Mouse (Mus musculus) CH12.LX (cell line): ENCODE measurements around the gene Tma16. TPM values are rescaled to one million over a fixed set of nuclear protein-coding genes. Genes with fewer than 3 reads are reported as not detected.
A peak's percentile ranks its signal among the peaks of the same experiment; 100 is the strongest.

ENCODE experiments used
- DNase-seq: peaks from one replicate; pipeline ENCODE4 v3.0.0-alpha.2; 2013; ENCODE audit errors: extremely low read depth
- H3K27ac ChIP-seq: 2 replicates; pipeline ENCODE4 v1.5.1; 2012; ENCODE audit warnings: low read depth, mild to moderate bottlenecking, control low read depth, moderate library complexity; ENCODE audit not compliant: insufficient read depth
- H3K27me3 ChIP-seq: replicated peaks from 2 replicates; pipeline ENCODE3; 2012; ENCODE audit warnings: inconsistent platforms
- H3K36me3 ChIP-seq, 2 experiments: replicated peaks in 1 of 2; 2 replicates each; pipeline versions ENCODE3 to v1.6.1; 2012; ENCODE audit warnings: inconsistent platforms in 1 of 2, low read length in 1 of 2, mild to moderate bottlenecking in 1 of 2, mixed read lengths in 1 of 2, moderate library complexity in 1 of 2; ENCODE audit not compliant: control insufficient read depth in 1 of 2, insufficient read depth in 1 of 2
- H3K4me1 ChIP-seq, 2 experiments: 2 replicates each; pipeline ENCODE4 v1.6.1; 2012; ENCODE audit warnings: inconsistent platforms in 1 of 2, moderate library complexity in 1 of 2; ENCODE audit not compliant: insufficient read depth in 2 of 2, control insufficient read depth in 1 of 2
- H3K4me2 ChIP-seq: 2 replicates; pipeline ENCODE4 v1.6.1; 2012; ENCODE audit warnings: low read depth, mild to moderate bottlenecking, control low read depth; ENCODE audit not compliant: poor library complexity, insufficient read depth, severe bottlenecking
- H3K4me3 ChIP-seq, 3 experiments: fragments of 150-350 bp in 1 of 3; sonication (generic) in 1 of 3; replicated peaks in 1 of 3; 2 replicates each; pipeline versions ENCODE3 to v1.5.1; 2011 to 2012; ENCODE audit warnings: low read depth in 2 of 3, low read length in 2 of 3, mild to moderate bottlenecking in 2 of 3, moderate library complexity in 2 of 3, control low read depth in 1 of 3, improper control_type of control experiment in 1 of 3, inconsistent platforms in 1 of 3, mixed read lengths in 1 of 3; ENCODE audit not compliant: poor library complexity in 1 of 3
- H3K79me2 ChIP-seq: replicated peaks from 2 replicates; pipeline ENCODE4 v1.6.1; 2012; ENCODE audit warnings: mild to moderate bottlenecking, moderate library complexity; ENCODE audit not compliant: control insufficient read depth, poor library complexity, insufficient read depth, severe bottlenecking; ENCODE audit errors: extremely low read depth
- H3K9ac ChIP-seq: 2 replicates; pipeline ENCODE4 v1.6.1; 2012; ENCODE audit warnings: low read depth, mild to moderate bottlenecking, control low read depth, moderate library complexity; ENCODE audit not compliant: insufficient read depth
- H3K9me3 ChIP-seq: replicated peaks from 2 replicates; pipeline ENCODE3; 2012; ENCODE audit warnings: low read length, inconsistent platforms, mixed read lengths
- BHLHE40 ChIP-seq: IDR thresholded peaks from 2 replicates; pipeline ENCODE4 v1.6.1; 2011; ENCODE audit warnings: mild to moderate bottlenecking, low read depth, low read length, improper control_type of control experiment
- CHD2 ChIP-seq: IDR thresholded peaks from 2 replicates; pipeline ENCODE4 v1.6.1; 2011; ENCODE audit warnings: low read length, improper control_type of control experiment
- CTCF ChIP-seq, 2 experiments: IDR thresholded peaks in 1 of 2; conservative IDR thresholded peaks in 1 of 2; 2 replicates each; pipeline ENCODE4 v1.5.1; 2011 to 2012; ENCODE audit warnings: low read depth in 2 of 2, low read length in 2 of 2, improper control_type of control experiment in 1 of 2, inconsistent platforms in 1 of 2, mild to moderate bottlenecking in 1 of 2, moderate library complexity in 1 of 2
- E2F4 ChIP-seq: IDR thresholded peaks from 2 replicates; pipeline ENCODE4 v1.6.1; 2011; ENCODE audit warnings: low read depth, low read length, improper control_type of control experiment; ENCODE audit not compliant: insufficient replicate concordance
- EP300 ChIP-seq: IDR thresholded peaks from 2 replicates; pipeline ENCODE4 v1.6.1; 2011; ENCODE audit warnings: low read length, improper control_type of control experiment
- ETS1 ChIP-seq: conservative IDR thresholded peaks from 2 replicates; pipeline ENCODE4 v1.6.1; 2012; ENCODE audit warnings: low read depth, mild to moderate bottlenecking, inconsistent platforms, low read length, improper control_type of control experiment, moderate library complexity
- GABPA ChIP-seq: IDR thresholded peaks from 2 replicates; pipeline ENCODE4 v1.6.1; 2012; ENCODE audit warnings: low read depth, low read length, improper control_type of control experiment, inconsistent platforms; ENCODE audit not compliant: insufficient replicate concordance
- HCFC1 ChIP-seq: IDR thresholded peaks from 2 replicates; pipeline ENCODE4 v1.6.1; 2012; ENCODE audit warnings: low read depth, mild to moderate bottlenecking, inconsistent platforms, low read length, improper control_type of control experiment
- JUN ChIP-seq: IDR thresholded peaks from 2 replicates; pipeline ENCODE4 v1.6.1; 2011; ENCODE audit warnings: low read depth, mild to moderate bottlenecking, low read length, improper control_type of control experiment, moderate library complexity; ENCODE audit not compliant: insufficient read depth
- JUND ChIP-seq: conservative IDR thresholded peaks from 2 replicates; pipeline ENCODE4 v1.6.1; 2011; ENCODE audit warnings: low read depth, low read length, improper control_type of control experiment
- KAT2A ChIP-seq: IDR thresholded peaks from 2 replicates; pipeline ENCODE4 v1.6.1; 2012; ENCODE audit warnings: low read length, improper control_type of control experiment, inconsistent platforms; ENCODE audit not compliant: insufficient replicate concordance
- MAFK ChIP-seq: IDR thresholded peaks from 2 replicates; pipeline ENCODE4 v1.6.1; 2011; ENCODE audit warnings: low read length, improper control_type of control experiment; ENCODE audit not compliant: insufficient replicate concordance
- MAX ChIP-seq: IDR thresholded peaks from 2 replicates; pipeline ENCODE4 v1.6.1; 2011; ENCODE audit warnings: low read length, improper control_type of control experiment
- MAZ ChIP-seq: IDR thresholded peaks from 2 replicates; pipeline ENCODE4 v1.6.1; 2012; ENCODE audit warnings: low read depth, mild to moderate bottlenecking, inconsistent platforms, low read length, improper control_type of control experiment, moderate library complexity
- MEF2A ChIP-seq: IDR thresholded peaks from 2 replicates; pipeline ENCODE4 v1.6.1; 2014; ENCODE audit warnings: low read depth, mild to moderate bottlenecking, inconsistent platforms, low read length, improper control_type of control experiment, borderline replicate concordance
- MXI1 ChIP-seq: IDR thresholded peaks from 2 replicates; pipeline ENCODE4 v1.6.1; 2011; ENCODE audit warnings: mild to moderate bottlenecking, low read depth, low read length, improper control_type of control experiment
- MYC ChIP-seq: IDR thresholded peaks from 2 replicates; pipeline ENCODE4 v1.6.1; 2011; ENCODE audit warnings: low read depth, mild to moderate bottlenecking, improper control_type of control experiment, low read length
- NELFE ChIP-seq: IDR thresholded peaks from 2 replicates; pipeline ENCODE4 v1.6.1; 2011; ENCODE audit warnings: low read depth, low read length, improper control_type of control experiment
- PAX5 ChIP-seq: IDR thresholded peaks from 2 replicates; pipeline ENCODE4 v1.6.1; 2012; ENCODE audit warnings: low read length, inconsistent platforms, mixed read lengths
- POLR2A ChIP-seq: IDR thresholded peaks from 2 replicates; pipeline ENCODE4 v1.6.1; 2011; ENCODE audit warnings: low read depth, mild to moderate bottlenecking, improper control_type of control experiment, low read length
- POLR2AphosphoS2 ChIP-seq: IDR thresholded peaks from 2 replicates; pipeline ENCODE4 v1.6.1; 2011; ENCODE audit warnings: low read depth, low read length, improper control_type of control experiment
- RAD21 ChIP-seq: IDR thresholded peaks from 2 replicates; pipeline ENCODE4 v1.6.1; 2011; ENCODE audit warnings: low read depth, mild to moderate bottlenecking, low read length, improper control_type of control experiment, moderate library complexity
- RCOR1 ChIP-seq: conservative IDR thresholded peaks from 2 replicates; pipeline ENCODE4 v1.6.1; 2012; ENCODE audit warnings: low read depth, mild to moderate bottlenecking, inconsistent platforms, low read length, improper control_type of control experiment
- SIN3A ChIP-seq: IDR thresholded peaks from 2 replicates; pipeline ENCODE4 v1.6.1; 2012; ENCODE audit warnings: low read length, improper control_type of control experiment, inconsistent platforms
- SMC3 ChIP-seq: IDR thresholded peaks from 2 replicates; pipeline ENCODE4 v1.6.1; 2011; ENCODE audit warnings: low read depth, low read length, improper control_type of control experiment
- TBP ChIP-seq: conservative IDR thresholded peaks from 2 replicates; pipeline ENCODE4 v1.6.1; 2011; ENCODE audit warnings: low read depth, low read length, improper control_type of control experiment
- TCF12 ChIP-seq: IDR thresholded peaks from 2 replicates; pipeline ENCODE4 v1.6.1; 2014; ENCODE audit warnings: low read depth, mild to moderate bottlenecking, inconsistent platforms, low read length, improper control_type of control experiment
- UBTF ChIP-seq: IDR thresholded peaks from 2 replicates; pipeline ENCODE4 v1.6.1; 2012; ENCODE audit warnings: low read depth, mild to moderate bottlenecking, inconsistent platforms, low read length, improper control_type of control experiment, moderate library complexity
- USF1 ChIP-seq: IDR thresholded peaks from 2 replicates; pipeline ENCODE4 v1.6.1; 2014; ENCODE audit warnings: low read depth, mild to moderate bottlenecking, inconsistent platforms, low read length, improper control_type of control experiment
- USF2 ChIP-seq: conservative IDR thresholded peaks from 2 replicates; pipeline ENCODE4 v1.6.1; 2011; ENCODE audit warnings: low read depth, low read length, improper control_type of control experiment
- ZC3H11A ChIP-seq: IDR thresholded peaks from 2 replicates; pipeline ENCODE4 v1.6.1; 2012; ENCODE audit warnings: low read depth, mild to moderate bottlenecking, inconsistent platforms, low read length, improper control_type of control experiment
- ZMIZ1 ChIP-seq: IDR thresholded peaks from 2 replicates; pipeline ENCODE4 v1.6.1; 2012; ENCODE audit warnings: low read depth, mild to moderate bottlenecking, inconsistent platforms, low read length, improper control_type of control experiment
- ZNF384 ChIP-seq: IDR thresholded peaks from 2 replicates; pipeline ENCODE4 v1.6.1; 2012; ENCODE audit warnings: low read depth, low read length, improper control_type of control experiment, inconsistent platforms
- dilution Hi-C: fragments of 300-500 bp; cut with MboI; formaldehyde crosslinking; loops from 2 replicates; pipeline ENCODE4 v1.14.3; 2020; ENCODE audit warnings: low sequenced_read_pairs; ENCODE audit not compliant: extremely low pct_unique_long_range_greater_than_20kb, extremely low pct_ligation_motif_present
- in situ Hi-C: fragments of 300-500 bp; cut with MboI; formaldehyde crosslinking; loops from 3 replicates; pipeline ENCODE4 v1.14.3; 2019; ENCODE audit warnings: low sequenced_read_pairs, low pct_ligation_motif_present, low pct_unique_long_range_greater_than_20kb, mixed read lengths
- polyA plus RNA-seq: library from polyadenylated mRNA; unstranded; fragments of >175 nt; gene quantifications from 2 replicates; pipeline ENCODE4 v1.2.1, GENCODE M21; 2012; ENCODE audit warnings: low read depth; ENCODE audit not compliant: insufficient read length
- total RNA-seq, 2 experiments: library from RNA; depleted of rRNA; stranded (reverse); fragments of 300-350 nt in 1 of 2; fragments of >200 nt in 1 of 2; gene quantifications; 2 replicates each; pipeline ENCODE4 v1.2.3; 2012 to 2014

Gene Tma16
- total and polyA plus RNA-seq, 3 experiments: 13.7 to 36.5 (median 36.0) TPM

- Histone ChIP-seq H3K27ac (no peak overlapping the region), H3K9ac (0 out of 2 replicates have a peak overlapping the region, but pooled peaks have one; percentile 24), H3K4me3 (no peak overlapping the region), H3K4me2 (peak overlapping the region; percentile 68; the same call in 1 of the 2 replicates), H3K79me2 (no peaks in the 10 kb centered on the region), H3K36me3 (no peaks in the 10 kb centered on the region), H3K9me3 (no peaks in the 10 kb centered on the region), H3K27me3 (no peaks in the 10 kb centered on the region), H3K4me1 (peaks cover 0 to 23% of the 10 kb centered on the region in 2 experiments; a peak in 2 of 4 replicates)
- dilution Hi-C loops: no loop called here
- TF ChIP-seq JUN (no peak), ZNF384 (no peak; the same call in 1 of the 2 replicates), ZMIZ1 (no peak), MAZ (no peak), HCFC1 (no peak), POLR2A (no peak), POLR2AphosphoS2 (no peak), MAFK (no peak), UBTF (no peak), RCOR1 (no peak), EP300 (no peak), CHD2 (no peak), JUND (0 out of 2 replicates have a peak, but pooled peaks have one; percentile 39), MEF2A (no peak), ETS1 (no peak), SIN3A (no peak), RAD21 (peak; percentile 83), USF2 (no peak), MAX (0 out of 2 replicates have a peak, but pooled peaks have one; percentile 17), PAX5 (no peak), TCF12 (no peak), TBP (no peak), USF1 (no peak), GABPA (no peak), MYC (0 out of 2 replicates have a peak, but pooled peaks have one; percentile 14), E2F4 (no peak), MXI1 (no peak), NELFE (no peak), BHLHE40 (no peak), SMC3 (peak; percentile 67), KAT2A (no peak), CTCF (conservative IDR thresholded peaks at IDR 0.05 in 1 of 2, IDR thresholded peaks at IDR 0.05 in 1 of 2; ENCODE audit: low read depth in 2 of 2, low read length in 2 of 2) (peak; percentile 62 to 85), ZC3H11A (no peak)
- DNase-seq: peak; percentile 76
- in situ Hi-C loops: loop anchor here (5.0 kb wide), 1 partner anchor 50 kb away; no protein-coding TSS in a partner anchor
Measured at GRCm38 (mm10) chr8:66496998-66497577, 10.8 kb upstream of the Tma16 start.
